In genomic region chr8:72735001-72735400, GRCm38 (mm10) we compare ENCODE assay signal across 16 mouse cellular contexts. TPM values are rescaled to one million over a fixed set of nuclear protein-coding genes. Genes with fewer than 3 reads are reported as not detected.
DNase-seq lines count a peak whose midpoint lies in the region; ATAC-seq and TF ChIP-seq lines count a peak whose summit lies in the region.
"Had no signal": no experiment of that assay in that cellular context is flagged by ENCODE, and none has a peak within 500 bp of the region (broad histone marks: within the 10 kb centered on the region; RNA-seq: fewer than 3 reads in every experiment).

No protein-coding gene starts in this region.

- WGBS in intestine, postnatal 0 days, result 73% methylated on average over 5 of the region's 5 CpGs
- WGBS in intestine, embryonic 16.5 days, result 79% methylated on average over 5 of the region's 5 CpGs
- 63% methylated on average over 5 of the region's 5 CpGs for WGBS in heart, embryonic 15.5 days
- WGBS in thymus, adult 2 months, result 38% methylated on average over 5 of the region's 5 CpGs

- TF ChIP-seq POLR2A in thymus, adult 2 months (IDR thresholded peaks at IDR 0.05; ENCODE audit: control insufficient read depth, extremely low read depth, insufficient read depth, low read length, poor library complexity), result no peak

- DNase-seq in thymus, adult 2 months, result peak; percentile 68
- DNase-seq in spleen, postnatal 4 days (ENCODE audit: low spot score in 2 of 2), result no peak
- no peak for DNase-seq in urinary bladder, postnatal 10 days (ENCODE audit: low spot score)
- no peak for DNase-seq in frontal cortex, postnatal 25 days (ENCODE audit: low spot score in 2 of 2)
- DNase-seq: cerebellum, postnatal 25 days; gastrocnemius, postnatal 14 days; kidney, postnatal 25 days; right cerebral cortex, postnatal 4 days had no signal

- no peak overlapping the region for H3K9ac ChIP-seq in intestine, postnatal 0 days (ENCODE audit: low read depth, low read length)
- H3K9ac ChIP-seq in intestine, embryonic 16.5 days (ENCODE audit: low read depth, low read length), result no peak overlapping the region
- H3K9ac ChIP-seq in heart, embryonic 15.5 days, result no peak overlapping the region
- H3K9ac ChIP-seq: forebrain, embryonic 15.5 days; hindbrain, embryonic 14.5 days; lung, embryonic 15.5 days had no signal

- TF ChIP-seq CTCF in intestine, postnatal 0 days (IDR thresholded peaks at IDR 0.05; ENCODE audit: low read depth), result peak; percentile 26; the same call in 1 of the 2 replicates
- TF ChIP-seq CTCF in E14TG2a.4 (conservative IDR thresholded peaks at IDR 0.05; ENCODE audit: low read length), result 0 out of 2 replicates have a peak, but pooled peaks have one; percentile 3
- no peak for TF ChIP-seq CTCF in thymus, adult 2 months (IDR thresholded peaks at IDR 0.05; ENCODE audit: borderline replicate concordance, control insufficient read depth, extremely low read depth, insufficient read depth, low read length, poor library complexity)

- H3K27me3 ChIP-seq in intestine, postnatal 0 days (replicated peaks; ENCODE audit: control insufficient read depth, insufficient read depth, low read length), result no peaks in the 10 kb centered on the region
- H3K27me3 ChIP-seq in intestine, embryonic 16.5 days (replicated peaks; ENCODE audit: control insufficient read depth, insufficient read depth, low read length), result no peaks in the 10 kb centered on the region
- H3K27me3 ChIP-seq in E14TG2a.4 (ENCODE audit: insufficient read depth, low read length), result no peaks in the 10 kb centered on the region
- H3K27me3 ChIP-seq in heart, embryonic 15.5 days, result no peaks in the 10 kb centered on the region
- H3K27me3 ChIP-seq in thymus, adult 2 months (ENCODE audit: control insufficient read depth, insufficient read depth, low read length), result no peaks in the 10 kb centered on the region
- H3K27me3 ChIP-seq: forebrain, embryonic 15.5 days; lung, embryonic 15.5 days; megakaryocyte, embryonic 14.5 days had no signal

- H3K36me3 ChIP-seq in intestine, postnatal 0 days (ENCODE audit: control insufficient read depth, insufficient read depth), result peaks cover 90% of the 10 kb centered on the region
- peaks cover 38% of the 10 kb centered on the region for H3K36me3 ChIP-seq in intestine, embryonic 16.5 days (ENCODE audit: control insufficient read depth, insufficient read depth, low read length)
- H3K36me3 ChIP-seq in E14TG2a.4 (ENCODE audit: insufficient read depth, low read length), result peaks cover 98% of the 10 kb centered on the region
- H3K36me3 ChIP-seq in heart, embryonic 15.5 days, result peaks cover 91% of the 10 kb centered on the region
- H3K36me3 ChIP-seq in thymus, adult 2 months (ENCODE audit: control insufficient read depth, insufficient read depth, low read length), result peaks cover 52% of the 10 kb centered on the region

- ATAC-seq in intestine, postnatal 0 days, result no peak
- ATAC-seq in intestine, embryonic 16.5 days, result no peak
- ATAC-seq in heart, embryonic 15.5 days (replicated peaks; ENCODE audit: insufficient number of reproducible peaks, insufficient read depth, low FRiP score, low read depth), result peak; percentile 59; the same call in 1 of the 2 replicates
- ATAC-seq: forebrain, embryonic 15.5 days had no signal

- no peak overlapping the region for H3K4me2 ChIP-seq in intestine, postnatal 0 days (replicated peaks; ENCODE audit: low read depth)
- no peak overlapping the region for H3K4me2 ChIP-seq in intestine, embryonic 16.5 days (ENCODE audit: low read depth, low read length)
- H3K4me2 ChIP-seq in heart, embryonic 15.5 days, result no peak overlapping the region
- H3K4me2 ChIP-seq: forebrain, embryonic 15.5 days; hindbrain, embryonic 14.5 days; lung, embryonic 15.5 days had no signal

- H3K27ac ChIP-seq in intestine, postnatal 0 days (ENCODE audit: low read depth, low read length), result no peak overlapping the region
- H3K27ac ChIP-seq in intestine, embryonic 16.5 days (ENCODE audit: low read length), result no peak overlapping the region
- peak overlapping the region; percentile 67 for H3K27ac ChIP-seq in heart, embryonic 15.5 days
- H3K27ac ChIP-seq in thymus, adult 2 months (ENCODE audit: control insufficient read depth, insufficient read depth, low read length), result peak overlapping the region; percentile 59
- H3K27ac ChIP-seq: forebrain, embryonic 15.5 days; hindbrain, embryonic 14.5 days; lung, embryonic 15.5 days had no signal

- no peaks in the 10 kb centered on the region for H3K9me3 ChIP-seq in intestine, postnatal 0 days (ENCODE audit: control insufficient read depth)
- no peaks in the 10 kb centered on the region for H3K9me3 ChIP-seq in intestine, embryonic 16.5 days (ENCODE audit: control insufficient read depth, low read length)
- H3K9me3 ChIP-seq in E14TG2a.4 (ENCODE audit: low read length), result no peaks in the 10 kb centered on the region
- H3K9me3 ChIP-seq in heart, embryonic 15.5 days (replicated peaks), result no peaks in the 10 kb centered on the region
- H3K9me3 ChIP-seq: forebrain, embryonic 15.5 days; lung, embryonic 15.5 days; megakaryocyte, embryonic 14.5 days had no signal

- no peaks in the 10 kb centered on the region for H3K4me1 ChIP-seq in intestine, postnatal 0 days (replicated peaks; ENCODE audit: control insufficient read depth, insufficient read depth, low read length)
- no peaks in the 10 kb centered on the region; the same call in 1 of the 2 replicates for H3K4me1 ChIP-seq in intestine, embryonic 16.5 days (ENCODE audit: control insufficient read depth, insufficient read depth, low read length)
- H3K4me1 ChIP-seq in E14TG2a.4 (replicated peaks; ENCODE audit: low read depth, low read length), result peaks cover 59% of the 10 kb centered on the region
- no peaks in the 10 kb centered on the region for H3K4me1 ChIP-seq in heart, embryonic 15.5 days (replicated peaks)
- peaks cover 22% of the 10 kb centered on the region for H3K4me1 ChIP-seq in thymus, adult 2 months (replicated peaks; ENCODE audit: control insufficient read depth, insufficient read depth, low read length)
- H3K4me1 ChIP-seq: forebrain, embryonic 15.5 days; lung, embryonic 15.5 days had no signal

- no peak overlapping the region for H3K4me3 ChIP-seq in intestine, postnatal 0 days (ENCODE audit: low read depth, low read length)
- no peak overlapping the region for H3K4me3 ChIP-seq in intestine, embryonic 16.5 days (ENCODE audit: low read length)
- H3K4me3 ChIP-seq in E14TG2a.4 (replicated peaks; ENCODE audit: low read length), result no peak overlapping the region
- H3K4me3 ChIP-seq in heart, embryonic 15.5 days, result no peak overlapping the region
- no peak overlapping the region for H3K4me3 ChIP-seq in thymus, adult 2 months (ENCODE audit: control insufficient read depth, insufficient read depth, low read length)
- H3K4me3 ChIP-seq: forebrain, embryonic 15.5 days; lung, embryonic 15.5 days; megakaryocyte, embryonic 14.5 days had no signal

RNA-seq across cellular contexts. Expression of gene Sin3b, which starts 11.9 kb away (rescaled TPM):
- polyA plus RNA-seq in intestine, postnatal 0 days (2015; fragmentation: Nextera tagmentation; extraction: Ambion mirVana), result 172 and 175 TPM in 2 replicates
- polyA plus RNA-seq in intestine, embryonic 16.5 days (2015; fragmentation: Nextera tagmentation; extraction: Ambion mirVana), result 130 and 141 TPM in 2 replicates
- polyA plus RNA-seq in heart, embryonic 15.5 days (2015; fragmentation: Nextera tagmentation; extraction: Ambion mirVana), result 139 and 161 TPM in 2 replicates
- polyA plus RNA-seq in thymus, adult 2 months (2012; rRNA removed), result 394 and 423 TPM in 2 replicates

RNA-seq across cellular contexts. Expression of gene F2rl3, which starts 26.7 kb away (rescaled TPM):
- 2.4 and 2.5 TPM in 2 replicates for polyA plus RNA-seq in intestine, postnatal 0 days (2015; fragmentation: Nextera tagmentation; extraction: Ambion mirVana)
- polyA plus RNA-seq in intestine, embryonic 16.5 days (2015; fragmentation: Nextera tagmentation; extraction: Ambion mirVana), result 3.9 and 4.7 TPM in 2 replicates
- polyA plus RNA-seq in heart, embryonic 15.5 days (2015; fragmentation: Nextera tagmentation; extraction: Ambion mirVana), result 1.0 and 1.3 TPM in 2 replicates
- polyA plus RNA-seq in thymus, adult 2 months (2012; rRNA removed), result 18.8 and 24.9 TPM in 2 replicates

Comparison
In these comparisons a context has a peak if more than half of its experiments do, and no peak if none do; other contexts are left out.
1. H3K27ac ChIP-seq: peak in heart, embryonic 15.5 days (single experiment) and thymus, adult 2 months (single experiment); none in intestine, postnatal 0 days (single experiment) and intestine, embryonic 16.5 days (single experiment).